In genomic region chr5:147883581-147883980, GRCm38 (mm10) we compare ENCODE assay signal across 18 mouse cellular contexts.
"Had no signal": no experiment of that assay in that cellular context is flagged by ENCODE, and none has a peak within 500 bp of the region (broad histone marks: within the 10 kb centered on the region; RNA-seq: fewer than 3 reads in every experiment).

No protein-coding gene starts in this region.

- H3K4me3 ChIP-seq: midbrain, embryonic 10.5 days; midbrain, embryonic 12.5 days; neural tube, embryonic 13.5 days; neural tube, embryonic 15.5 days had no signal

- H3K4me1 ChIP-seq: midbrain, embryonic 10.5 days; midbrain, embryonic 12.5 days; neural tube, embryonic 13.5 days; neural tube, embryonic 15.5 days had no signal

- ATAC-seq: midbrain, embryonic 16.5 days had no signal

- DNase-seq: lung, adult 18-20 months; lung, embryonic 14.5 days; lung, postnatal 10 days; lung, postnatal 4 days; midbrain, embryonic 14.5 days; retina, postnatal 1 day; right cerebral cortex, adult 18-20 months; right cerebral cortex, postnatal 25 days; right cerebral cortex, postnatal 4 days; spleen, adult 18-20 months; thymus, adult 18-20 months; thymus, postnatal 14 days; thymus, postnatal 36 days had no signal

- H3K9ac ChIP-seq: lung, embryonic 14.5 days; midbrain, embryonic 12.5 days; neural tube, embryonic 13.5 days; neural tube, embryonic 15.5 days had no signal

- H3K27ac ChIP-seq: midbrain, embryonic 10.5 days; midbrain, embryonic 12.5 days; neural tube, embryonic 13.5 days; neural tube, embryonic 15.5 days had no signal

- H3K9me3 ChIP-seq: midbrain, embryonic 10.5 days; midbrain, embryonic 12.5 days; neural tube, embryonic 13.5 days; neural tube, embryonic 15.5 days had no signal

- H3K27me3 ChIP-seq: midbrain, embryonic 12.5 days; neural tube, embryonic 13.5 days; neural tube, embryonic 15.5 days had no signal

- H3K4me2 ChIP-seq: lung, embryonic 14.5 days; midbrain, embryonic 12.5 days; neural tube, embryonic 13.5 days; neural tube, embryonic 15.5 days had no signal
